Mouse (Mus musculus) fibroblast of lung, adult 2 months (primary cell): ENCODE measurements around the gene Ifna7.

Experiments
- DNase-seq: peaks from one replicate; pipeline ENCODE4 v3.0.0-alpha.2; 2011; ENCODE audit warnings: low read depth

Gene Ifna7

DNA sequence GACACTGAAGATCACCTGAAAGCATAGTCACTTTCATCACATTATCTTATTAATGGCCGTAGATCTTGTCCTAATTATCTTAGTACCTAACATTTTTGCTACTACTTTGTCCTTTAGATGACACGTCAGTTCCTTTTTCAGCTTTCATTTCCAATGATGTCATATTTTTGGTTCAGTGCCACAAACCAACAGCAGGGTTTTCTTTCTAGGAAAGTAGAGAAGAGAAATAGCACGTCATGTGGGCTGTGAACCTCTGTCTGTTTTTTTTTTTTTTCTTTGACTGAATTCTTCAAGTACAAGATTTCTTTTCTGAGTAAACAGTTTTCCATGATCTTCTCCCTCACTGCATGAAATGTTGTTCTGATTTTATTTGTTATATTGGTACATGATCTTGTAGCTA is 24.0 kb downstream of the Ifna7 start:
- no peak for DNase-seq

- DNase-seq: no peak
These were observed 25.4 kb downstream of the Ifna7 start, which contains the start of gene Ifna4 for GRCm38 (mm10) chr4:88841438-88841911. Gene Ifna4 (plus strand): TSS chr4:88841861.

DNA sequence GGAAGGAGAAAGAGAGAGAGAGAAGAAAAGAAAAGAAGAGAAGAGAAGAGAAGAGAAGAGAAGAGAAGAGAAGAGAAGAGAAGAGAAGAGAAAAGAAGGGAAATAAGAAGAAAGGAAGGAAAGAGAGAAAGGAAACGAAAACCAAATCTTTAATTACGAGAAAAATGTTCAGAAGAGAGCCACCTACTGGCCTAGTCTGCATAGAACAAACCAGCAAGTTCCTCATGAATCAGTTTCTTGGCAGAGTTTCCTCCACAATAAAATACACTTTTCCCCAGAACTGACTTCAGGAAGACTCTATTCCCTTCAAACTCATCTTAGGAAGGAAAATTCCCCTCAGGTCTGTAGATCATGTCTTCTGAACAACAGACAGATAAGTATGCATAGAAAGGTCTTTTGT is 29.3 kb downstream of the Ifna7 start:
- peak; percentile 4 for DNase-seq

DNA sequence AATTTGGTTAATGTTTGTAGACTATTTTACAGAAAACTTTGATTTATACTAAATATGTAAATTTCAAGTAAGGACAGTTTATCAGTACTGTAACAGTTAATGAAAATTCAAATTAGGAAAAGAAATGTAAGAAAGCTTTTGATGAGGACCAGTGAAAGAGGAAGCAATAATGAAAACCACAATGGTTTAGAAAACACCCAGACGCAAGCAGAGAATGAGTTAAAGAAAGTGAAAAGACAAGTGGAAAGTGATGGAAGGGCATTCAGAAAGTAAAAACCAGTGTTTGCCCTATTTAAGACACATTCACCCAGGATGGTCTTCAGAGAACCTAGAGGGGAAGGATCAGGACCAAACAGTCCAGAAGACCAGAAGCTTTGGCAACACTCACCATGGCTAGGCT is 33.7 kb downstream of the Ifna7 start, which contains the start of gene Ifna1:
Gene Ifna1 (plus strand): TSS at position 390 of the 400 bp plus-strand sequence.
- DNase-seq: no peak

DNA sequence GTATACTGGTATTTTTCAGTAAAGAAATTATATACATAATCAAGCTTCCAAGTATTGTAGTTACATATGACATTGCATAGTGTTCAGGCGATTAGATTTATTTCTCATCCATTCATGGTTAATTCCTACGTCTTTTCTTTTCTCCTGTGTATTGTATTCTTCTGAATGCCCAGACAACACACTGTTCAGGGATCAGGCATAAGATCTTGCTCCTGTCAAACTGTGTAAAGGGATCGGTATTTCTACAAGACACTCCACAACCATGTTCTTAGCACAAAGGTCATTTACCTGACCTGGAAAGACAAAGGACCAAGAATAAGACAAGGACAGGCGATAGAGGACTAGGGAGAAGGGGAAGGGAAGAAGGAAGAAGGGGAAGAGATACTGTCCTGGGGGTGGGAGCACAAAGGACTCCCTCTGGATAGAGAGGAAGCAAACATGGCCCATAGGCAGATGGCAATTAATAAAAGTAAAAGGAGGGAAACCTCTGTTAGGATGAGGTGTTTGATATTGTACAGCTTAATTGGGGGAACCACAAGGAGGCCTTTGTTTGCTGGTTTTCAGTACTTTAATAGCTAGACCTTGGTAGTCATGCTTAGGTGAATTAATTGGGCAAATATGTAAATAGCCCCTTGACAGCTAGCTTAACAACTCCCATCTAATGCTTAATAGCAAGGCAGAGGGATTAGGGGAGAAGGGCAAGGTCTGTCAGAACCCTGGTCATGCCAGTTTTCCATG is 35.2 kb downstream of the Ifna7 start:
- no peak for DNase-seq

DNA sequence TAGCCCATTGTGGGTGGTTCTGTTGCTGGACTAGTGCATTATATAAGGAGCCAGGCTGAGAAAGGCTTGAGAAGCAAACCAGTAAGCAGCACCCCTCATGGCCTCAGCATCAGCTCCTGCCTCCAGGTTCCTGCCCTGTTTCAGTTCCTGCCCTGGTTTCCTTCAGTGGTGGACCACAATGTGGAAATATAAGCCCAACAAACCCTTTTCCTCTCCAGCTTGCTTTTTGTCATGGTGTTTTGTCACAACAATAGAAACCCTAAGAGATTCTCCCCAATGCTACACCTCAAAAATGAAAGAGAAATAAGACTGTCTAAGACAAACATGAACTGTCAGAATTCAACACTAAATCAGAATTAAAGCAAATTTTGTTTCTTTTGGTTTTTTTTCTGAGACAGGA is 43.2 kb downstream of the Ifna7 start:
- no peak for DNase-seq

DNA sequence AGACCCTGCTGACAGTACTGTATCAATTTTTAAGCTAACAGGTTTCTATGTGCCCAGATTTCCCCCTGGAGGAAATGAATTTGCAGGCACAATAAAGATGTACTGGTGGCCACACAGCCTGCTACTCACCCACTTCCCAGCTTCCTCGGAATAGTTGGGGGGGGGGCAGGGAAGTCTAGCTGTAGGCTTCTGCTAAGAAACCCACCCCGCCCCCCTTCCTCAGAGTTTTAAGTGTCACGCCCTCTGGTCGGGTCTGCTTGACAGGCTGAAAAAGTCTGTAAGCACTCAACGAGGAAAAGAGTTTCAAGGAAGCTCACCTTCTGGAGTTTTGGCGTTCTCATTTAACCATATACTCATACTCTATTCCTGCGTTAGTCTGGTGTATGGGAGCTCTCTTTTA is 47.3 kb downstream of the Ifna7 start:
- no peak for DNase-seq

- no peak for DNase-seq
These were observed 48.6 kb downstream of the Ifna7 start for GRCm38 (mm10) chr4:88864599-88864998.

DNA sequence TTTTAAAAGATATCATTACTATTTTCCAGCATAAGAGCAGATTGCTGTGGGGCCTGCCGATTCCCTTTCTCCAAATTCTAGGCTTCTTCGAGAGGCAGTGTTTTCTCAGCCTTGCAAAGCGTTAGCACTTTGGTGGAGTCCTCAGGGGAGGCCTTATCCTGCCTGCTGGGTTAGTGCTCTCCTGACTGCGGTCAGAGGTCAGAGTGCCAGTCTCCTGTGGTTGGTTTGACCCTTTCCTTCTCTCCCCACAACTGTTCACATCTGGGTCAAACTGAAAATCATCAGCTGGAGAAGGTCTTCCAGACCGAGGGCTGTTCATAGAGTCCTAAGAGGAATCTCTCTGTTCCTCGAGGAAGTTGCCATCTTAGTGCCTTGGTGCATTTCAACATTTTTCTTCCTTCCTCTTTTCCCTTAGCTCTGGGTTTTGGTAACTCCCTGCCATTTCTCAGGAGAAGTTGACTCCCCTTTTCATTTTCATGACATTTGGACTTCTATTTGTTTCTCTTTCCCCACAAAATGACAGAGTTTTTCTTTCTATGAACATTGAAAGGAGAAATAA is 49.1 kb downstream of the Ifna7 start:
- no peak for DNase-seq
